Mouse (Mus musculus): Measurements from ENCODE around the gene Adcy10. TPM values are rescaled to one million over a fixed set of nuclear protein-coding genes. Genes with fewer than 3 reads are reported as not detected.

Gene Adcy10
- total RNA-seq, 4 experiments from 2014 or later: 0.21 to 1.2 (median 0.39) TPM

DNA sequence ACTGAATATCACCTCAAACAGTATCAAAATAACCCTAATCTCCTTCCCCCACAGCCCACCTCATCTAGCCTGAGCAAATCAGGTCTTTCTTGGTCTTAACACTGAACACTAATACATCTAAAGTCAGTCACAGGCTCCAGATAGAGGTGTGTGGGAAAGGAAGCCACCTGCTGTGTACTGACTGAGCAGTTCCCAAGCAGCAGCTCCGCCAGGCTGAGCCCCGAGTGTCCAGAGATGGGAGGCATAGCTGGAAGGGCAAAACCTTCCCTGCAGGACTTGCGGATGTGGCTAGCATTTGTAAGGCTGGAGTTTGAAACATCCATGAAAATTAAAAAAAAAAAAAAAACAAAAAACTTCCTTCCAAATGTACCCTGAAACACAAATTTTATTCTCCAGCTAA lies 120.1 kb downstream of the Adcy10 start:
- no peak for DNase-seq

DNA sequence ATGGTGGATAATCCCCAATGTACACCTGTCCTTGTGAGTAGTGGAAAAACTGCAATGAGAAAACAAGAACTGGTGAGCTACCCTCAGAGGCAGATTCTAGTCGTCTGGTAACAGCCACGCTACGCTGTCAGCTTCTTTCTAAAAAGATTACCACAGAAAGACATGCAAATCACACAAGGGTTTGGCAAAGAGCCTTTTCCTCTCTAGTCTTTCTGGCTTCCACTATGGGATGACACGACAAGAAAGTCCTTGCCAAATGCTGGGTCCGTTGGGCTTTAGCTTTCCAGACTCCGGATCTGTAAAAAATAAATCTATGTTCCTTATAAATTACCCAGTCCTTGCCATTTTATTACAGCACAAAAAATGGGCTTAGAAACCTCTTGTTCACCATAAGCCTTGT lies 120.8 kb downstream of the Adcy10 start:
- no peak for DNase-seq

DNA sequence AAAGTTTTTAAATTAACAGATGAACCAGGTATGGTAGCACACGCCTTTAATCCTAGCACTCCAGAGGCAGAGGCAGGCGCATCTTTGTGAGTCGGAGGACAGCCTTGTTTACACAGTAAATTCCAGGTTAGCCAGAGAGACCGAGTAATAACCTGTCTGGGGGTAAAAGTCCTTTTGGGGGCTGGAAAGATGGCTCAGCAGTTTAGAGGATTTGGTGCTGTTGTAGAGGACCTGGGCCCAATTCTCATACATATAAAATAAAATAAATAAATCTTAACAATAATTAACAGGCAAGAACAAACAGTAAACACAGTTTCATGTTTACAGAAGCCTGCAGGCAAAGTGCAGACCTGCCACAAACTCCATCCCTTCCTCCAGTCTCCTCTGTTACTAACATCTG lies 123.9 kb downstream of the Adcy10 start:
- DNase-seq: no peak

DNA sequence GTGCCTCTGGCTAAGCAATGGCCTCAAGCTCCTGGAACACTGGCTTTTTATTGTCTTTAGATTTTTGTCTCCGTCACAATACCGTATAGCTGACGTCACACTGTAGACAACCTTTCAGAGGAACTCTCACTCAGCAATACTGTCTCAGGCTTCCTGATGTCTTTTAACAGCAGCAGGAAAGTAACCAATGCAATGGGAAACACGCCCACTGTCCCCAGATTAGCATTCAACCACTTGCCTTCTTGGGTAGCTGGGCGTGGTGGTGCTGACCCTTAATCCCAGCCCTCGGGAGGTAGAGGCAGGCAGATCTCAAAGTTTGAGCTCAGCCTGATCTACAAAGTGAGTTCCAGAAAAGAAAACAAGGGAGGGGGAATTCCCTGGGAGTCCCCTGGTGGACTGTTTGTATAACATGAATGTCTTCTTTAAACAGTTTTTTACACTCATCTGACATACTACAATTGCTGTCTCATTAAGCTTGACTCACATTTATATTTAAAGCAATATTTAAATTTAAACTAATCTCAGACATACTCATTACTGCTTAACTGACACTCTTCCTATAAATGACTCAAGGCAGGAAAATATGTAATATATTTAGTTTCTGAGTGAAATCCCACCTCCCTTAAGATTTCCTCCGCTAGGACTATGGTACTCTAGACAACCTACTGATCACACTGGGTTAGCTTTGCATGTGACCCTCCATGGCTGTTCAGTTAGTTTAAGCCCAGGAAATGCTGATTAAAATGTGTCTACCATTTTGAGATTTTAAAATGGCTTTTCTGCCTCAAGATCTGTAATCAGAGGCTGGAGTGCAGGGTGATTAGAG lies 124.7 kb downstream of the Adcy10 start:
- DNase-seq: no peak

DNA sequence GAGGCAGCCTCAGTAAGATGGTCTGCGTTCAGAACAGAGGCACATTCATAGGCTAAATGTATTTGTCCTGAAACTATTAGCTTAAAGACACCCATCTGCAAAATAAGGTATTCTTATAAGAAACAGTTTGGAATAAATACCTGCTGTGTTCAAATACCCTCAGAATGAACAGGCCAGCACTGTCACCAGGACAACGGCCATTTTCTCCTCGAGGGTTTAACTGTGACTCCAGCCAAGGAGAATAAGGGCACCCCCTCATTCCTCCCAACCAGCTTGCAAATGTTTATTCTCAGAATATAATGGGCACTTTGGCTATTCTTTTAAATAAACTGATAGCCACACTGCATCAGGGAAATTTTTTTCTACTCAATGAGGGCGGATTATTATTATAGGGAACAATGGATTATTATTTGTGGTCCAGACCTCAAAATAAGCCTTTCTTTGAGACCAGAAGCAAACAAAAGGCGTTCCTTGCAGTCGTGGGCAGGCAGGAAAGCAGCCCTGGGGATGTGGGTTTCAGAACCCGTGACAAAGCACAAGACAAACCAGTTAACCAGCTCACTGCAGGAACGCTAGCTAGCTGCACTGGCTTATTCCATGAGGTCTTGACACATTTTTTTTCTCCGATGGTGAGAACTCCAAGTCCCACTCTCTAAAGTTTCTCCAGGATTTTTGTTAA lies 125.5 kb downstream of the Adcy10 start:
- no peak for DNase-seq

DNA sequence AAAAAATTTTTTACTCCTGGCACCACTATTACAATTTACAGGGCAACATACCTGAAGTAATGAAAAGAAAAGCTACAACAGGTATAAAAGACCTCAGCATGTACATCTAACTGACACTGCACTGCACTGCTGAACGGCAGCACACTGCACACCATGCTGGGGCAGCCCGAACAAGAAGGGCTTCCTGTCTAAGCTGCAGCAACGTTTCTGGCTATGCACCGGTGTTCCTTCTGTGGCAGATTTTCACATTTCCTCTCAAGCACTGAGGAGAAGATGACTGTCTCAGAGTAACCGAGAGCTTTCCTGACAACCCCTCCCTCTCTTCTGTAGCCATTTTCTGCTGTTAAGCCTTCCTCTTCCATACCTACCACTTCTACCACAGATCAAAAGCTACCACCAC lies 127.7 kb downstream of the Adcy10 start:
- DNase-seq: no peak

DNA sequence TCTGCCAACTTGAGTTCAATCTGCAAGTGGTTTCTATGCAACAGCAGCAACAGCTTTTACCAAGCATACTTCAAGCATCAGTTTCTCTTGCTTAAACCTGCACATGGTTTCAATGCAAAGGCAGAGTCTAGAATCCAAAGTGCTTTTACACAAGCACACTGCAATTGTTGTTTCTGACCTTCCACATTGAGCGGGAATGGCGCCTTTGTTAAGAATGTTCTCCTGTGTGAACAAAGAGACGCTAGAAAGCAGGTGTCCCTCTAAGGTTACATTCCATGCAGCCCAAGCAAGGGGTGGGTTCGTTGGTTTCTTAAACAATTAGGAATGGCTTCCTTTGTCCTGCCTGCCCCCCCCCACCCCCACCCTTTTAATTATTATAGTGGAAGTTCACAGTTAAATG lies 128.9 kb downstream of the Adcy10 start:
- DNase-seq: no peak

DNA sequence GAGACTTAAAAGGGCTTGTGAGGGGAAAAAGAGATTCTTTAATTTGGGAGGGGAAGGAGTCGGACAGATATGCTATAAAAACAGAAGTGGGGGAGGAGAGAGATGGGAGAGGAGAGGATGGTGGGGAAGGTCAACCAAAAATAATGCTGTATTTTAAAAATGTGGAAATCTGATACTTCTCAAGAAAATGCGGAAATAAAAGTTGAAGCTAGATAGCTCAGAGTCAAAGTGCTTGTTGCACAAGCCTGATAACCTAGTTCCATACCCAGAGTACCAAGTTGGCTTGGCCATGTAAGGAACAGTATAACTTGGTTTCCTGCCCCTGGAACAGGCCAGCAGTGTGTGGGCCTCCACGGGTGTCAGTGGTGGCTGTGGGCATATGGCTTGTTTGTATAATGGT lies 129.8 kb downstream of the Adcy10 start:
- DNase-seq: no peak

DNA sequence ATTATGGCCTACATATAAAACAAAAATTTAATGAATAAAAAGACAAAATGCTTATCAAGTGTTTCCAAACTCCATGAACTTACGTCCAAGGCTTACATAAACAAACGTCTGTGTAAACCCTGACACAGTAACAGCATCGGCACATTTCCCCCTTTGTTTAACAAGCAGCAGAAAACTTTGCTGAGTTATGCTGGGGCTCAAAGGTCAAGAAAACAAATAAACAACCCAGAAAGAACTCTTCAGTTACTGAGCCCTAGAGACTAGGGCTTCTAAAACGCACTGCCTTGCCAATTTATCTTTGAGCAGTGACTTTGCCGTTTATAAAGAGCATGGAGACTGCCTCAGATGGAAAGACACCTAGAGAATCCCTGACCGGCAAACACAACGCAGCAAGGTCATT lies 131.7 kb downstream of the Adcy10 start:
- no peak for DNase-seq

DNA sequence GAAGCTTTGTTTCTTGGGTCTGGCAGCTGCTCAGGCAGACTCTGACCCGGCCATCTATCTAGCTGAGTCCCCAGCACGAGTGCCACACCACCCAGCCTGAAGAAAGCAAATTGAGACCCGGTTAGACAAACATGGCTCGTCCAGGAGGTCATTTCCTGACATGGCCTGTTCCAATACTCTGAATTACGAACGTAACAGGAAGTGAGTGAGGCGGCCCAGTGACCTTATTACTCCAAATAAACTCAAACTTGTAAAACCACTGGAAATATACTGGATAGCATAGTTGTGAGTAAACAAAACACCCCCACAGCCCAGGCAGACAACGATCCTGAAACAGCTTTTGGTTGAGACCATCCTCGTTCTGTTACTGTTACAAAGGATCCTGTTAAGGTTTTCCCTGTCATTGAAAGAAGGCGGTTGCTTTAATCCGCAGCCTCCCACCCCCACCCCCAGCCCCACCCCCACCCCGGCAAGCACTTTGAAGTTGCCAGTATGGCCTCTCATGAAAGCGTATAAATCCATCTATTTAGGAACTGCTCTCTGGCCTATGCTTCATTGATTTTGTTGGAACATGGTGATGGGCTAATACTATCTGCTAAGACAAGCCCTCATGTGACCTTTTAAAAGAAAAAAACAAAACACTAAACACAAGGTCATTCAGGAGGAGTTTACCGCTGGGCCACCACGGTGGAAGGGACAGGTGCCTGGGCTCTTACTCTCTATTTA lies 132.3 kb downstream of the Adcy10 start:
- DNase-seq: peak; percentile 41

DNA sequence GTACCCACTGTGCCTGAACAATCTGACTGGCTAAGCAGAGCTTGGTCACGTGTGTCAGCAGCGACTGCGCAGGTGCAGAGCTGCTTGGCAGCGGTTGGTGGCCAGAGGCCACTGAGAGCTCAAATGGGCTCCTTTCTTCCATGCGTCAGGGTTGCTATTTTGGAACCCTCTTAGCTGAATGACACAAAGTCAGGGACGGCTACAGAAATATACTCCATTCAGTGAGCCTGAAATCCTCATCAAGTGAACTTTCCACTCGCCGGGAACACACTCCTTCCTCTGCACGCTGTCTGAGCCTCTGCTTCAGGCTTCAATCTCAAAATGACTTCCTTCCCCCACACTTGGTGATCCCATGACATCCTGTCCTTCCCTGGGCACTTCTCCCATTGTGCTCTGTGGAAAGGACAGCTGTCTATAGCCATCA lies 133.2 kb downstream of the Adcy10 start:
- DNase-seq: no peak

DNA sequence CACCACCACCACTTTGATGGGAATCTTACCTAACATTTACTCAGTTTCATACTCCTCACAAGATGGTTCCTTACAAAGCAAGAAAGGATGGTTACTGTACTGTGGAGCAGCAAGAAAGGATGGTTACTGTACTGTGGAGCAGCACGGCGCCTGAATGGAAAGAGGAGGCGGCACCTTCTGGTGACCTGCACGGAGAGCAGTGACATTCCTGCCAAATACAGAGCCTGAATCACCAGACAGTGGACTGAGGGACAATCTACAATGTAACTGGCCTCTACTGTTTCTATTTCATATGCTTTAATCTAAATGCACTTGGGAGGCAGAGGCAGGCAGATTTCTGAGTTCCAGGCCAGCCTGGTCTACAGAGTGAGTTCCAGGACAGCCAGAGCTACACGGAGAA lies 140.1 kb downstream of the Adcy10 start:
- no peak for DNase-seq

DNA sequence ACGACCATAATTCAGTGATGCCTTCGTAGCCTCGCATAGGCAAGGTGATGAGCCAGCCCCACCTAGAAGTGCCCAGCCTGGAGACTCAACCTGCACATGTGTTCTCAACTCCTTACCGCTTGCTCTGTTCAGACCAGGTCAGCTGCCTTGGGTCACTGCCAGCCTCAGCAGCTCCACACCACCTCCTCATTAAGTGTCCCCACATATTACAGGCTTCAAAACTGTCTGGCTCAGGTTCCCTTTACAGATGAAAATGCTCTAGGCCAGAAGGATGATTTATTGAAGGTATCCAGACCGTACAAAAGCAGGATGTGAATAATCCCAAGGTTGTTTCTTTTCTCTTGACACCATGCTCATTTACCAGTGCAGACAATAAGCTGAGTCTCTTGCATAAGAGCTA lies 140.9 kb downstream of the Adcy10 start:
- DNase-seq: no peak

Other genes starting within 250 kb of the Adcy10 start
- gene Tiprl, start 248.2 kb upstream of the Adcy10 start, total RNA-seq (2022): 10 to 100 TPM; 57.9 to 65.5 (median 62.0) TPM
- 1 to 10 TPM in 3 of 4 experiments, under 1 TPM in 1; 0.92 to 1.3 (median 1.2) TPM for gene Gpr161, start 189.4 kb upstream of the Adcy10 start, total RNA-seq (2022)
- 10 to 100 TPM; 28.5 to 40.5 (median 34.5) TPM for gene Dcaf6, start 24.7 kb upstream of the Adcy10 start, total RNA-seq (2022)
- gene Mpc2, start 24.5 kb upstream of the Adcy10 start, total RNA-seq (2022): 100 to 1,000 TPM; 136 to 174 (median 148) TPM
- 10 to 100 TPM; 14.6 to 25.4 (median 22.3) TPM for gene Mpzl1, start 149.4 kb downstream of the Adcy10 start, total RNA-seq (2022)
- 10 to 100 TPM; 15.2 to 23.8 (median 18.2) TPM for gene Rcsd1, start 224.6 kb downstream of the Adcy10 start, total RNA-seq (2022)